Mouse (Mus musculus): ENCODE measurements around the gene Tmem86a.

Tmem86a gene

GRCm38 (mm10) chr7:47077451-47077850 is 27.1 kb downstream of the Tmem86a start:
- DNase-seq: no peak

DNA sequence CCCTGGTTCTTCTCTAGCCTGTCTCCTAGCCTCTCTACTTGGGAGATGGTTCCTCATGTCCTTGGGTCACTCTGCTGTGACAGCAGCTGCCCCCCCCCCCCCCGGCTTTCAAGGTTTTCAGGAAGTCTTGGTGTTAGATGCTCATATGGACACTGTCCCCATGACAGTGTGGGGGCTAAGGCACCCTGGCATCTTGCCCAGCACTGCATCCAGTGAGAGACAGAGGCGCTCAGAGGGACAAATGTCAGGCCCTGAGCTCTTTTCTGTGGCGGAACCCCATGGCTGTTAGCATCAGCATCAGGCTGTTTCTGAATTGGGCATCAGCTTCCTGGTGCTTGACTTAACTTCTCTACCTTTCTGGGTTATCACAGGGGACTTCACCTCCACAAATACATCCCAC is 30.5 kb downstream of the Tmem86a start:
- DNase-seq: no peak

DNA sequence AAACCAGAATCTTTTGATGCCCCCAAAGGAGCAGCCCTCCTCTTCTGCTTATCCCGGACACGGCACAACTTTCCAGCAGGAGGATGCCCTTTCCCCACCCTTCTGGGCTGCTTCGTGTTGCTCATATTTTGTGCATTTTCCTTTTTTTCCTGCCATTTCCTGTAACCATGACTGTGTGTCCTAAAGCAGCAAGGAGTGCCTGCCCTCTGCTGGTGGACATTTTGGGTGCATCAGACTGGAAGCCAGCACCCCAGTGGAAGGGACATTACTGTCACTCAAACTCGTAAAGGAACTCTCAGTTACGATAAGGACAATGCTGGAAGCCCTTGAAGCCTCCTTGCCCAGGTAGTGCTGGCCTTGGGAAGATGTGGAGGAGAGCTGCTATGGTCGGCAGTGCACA is 30.9 kb downstream of the Tmem86a start:
- DNase-seq: peak; percentile 73

- no peak for DNase-seq
Measured at GRCm38 (mm10) chr7:47085075-47085474, 34.7 kb downstream of the Tmem86a start.

- DNase-seq: no peak
Measured at GRCm38 (mm10) chr7:47093935-47094334, 43.5 kb downstream of the Tmem86a start.

- DNase-seq: no peak
Measured at GRCm38 (mm10) chr7:47094969-47095368, 44.6 kb downstream of the Tmem86a start.

DNA sequence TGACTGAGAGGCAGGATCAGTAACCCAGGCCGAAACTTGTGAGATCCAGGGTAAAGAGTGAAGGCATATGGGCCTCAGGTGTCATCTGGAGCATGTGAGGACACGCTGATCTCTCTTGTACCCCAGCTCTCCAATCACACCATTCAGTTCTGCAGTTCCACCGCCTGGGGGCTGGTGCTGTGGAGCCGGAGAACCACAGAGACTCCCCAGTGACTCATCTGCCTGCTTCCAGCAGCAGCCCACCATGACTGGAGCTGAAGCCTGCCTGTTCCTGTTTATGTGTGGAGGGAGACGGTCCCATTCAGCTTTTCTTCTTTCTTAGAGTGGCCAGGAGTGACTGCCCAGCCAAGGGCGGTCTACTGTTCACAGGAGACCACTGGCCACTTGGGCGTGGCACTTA is 47.6 kb downstream of the Tmem86a start:
- peak; percentile 51 for DNase-seq

GRCm38 (mm10) chr7:47099306-47099705 is 48.9 kb downstream of the Tmem86a start:
- DNase-seq: no peak

- no peak for DNase-seq
Measured at GRCm38 (mm10) chr7:47100615-47101014, 50.2 kb downstream of the Tmem86a start.

DNA sequence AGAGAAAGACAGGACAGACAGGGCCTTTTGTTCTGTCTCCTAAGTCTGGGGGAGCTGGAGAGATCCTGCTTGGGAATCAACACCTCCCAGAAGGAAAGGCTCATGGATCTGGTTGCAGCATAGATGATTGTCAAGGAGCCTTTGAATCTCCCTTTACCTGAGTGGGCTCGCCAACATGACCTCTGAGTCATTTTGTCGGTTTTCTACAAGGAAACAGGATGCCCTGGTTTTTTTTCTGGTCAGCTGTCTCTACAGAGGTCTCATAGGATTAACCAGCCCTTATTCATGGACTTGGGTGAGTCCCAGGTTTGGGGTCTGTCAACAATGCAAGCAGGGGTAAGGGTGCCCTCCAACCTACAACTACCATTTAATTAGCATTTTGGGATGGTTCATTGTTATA is 52.6 kb downstream of the Tmem86a start:
- DNase-seq: no peak

DNA sequence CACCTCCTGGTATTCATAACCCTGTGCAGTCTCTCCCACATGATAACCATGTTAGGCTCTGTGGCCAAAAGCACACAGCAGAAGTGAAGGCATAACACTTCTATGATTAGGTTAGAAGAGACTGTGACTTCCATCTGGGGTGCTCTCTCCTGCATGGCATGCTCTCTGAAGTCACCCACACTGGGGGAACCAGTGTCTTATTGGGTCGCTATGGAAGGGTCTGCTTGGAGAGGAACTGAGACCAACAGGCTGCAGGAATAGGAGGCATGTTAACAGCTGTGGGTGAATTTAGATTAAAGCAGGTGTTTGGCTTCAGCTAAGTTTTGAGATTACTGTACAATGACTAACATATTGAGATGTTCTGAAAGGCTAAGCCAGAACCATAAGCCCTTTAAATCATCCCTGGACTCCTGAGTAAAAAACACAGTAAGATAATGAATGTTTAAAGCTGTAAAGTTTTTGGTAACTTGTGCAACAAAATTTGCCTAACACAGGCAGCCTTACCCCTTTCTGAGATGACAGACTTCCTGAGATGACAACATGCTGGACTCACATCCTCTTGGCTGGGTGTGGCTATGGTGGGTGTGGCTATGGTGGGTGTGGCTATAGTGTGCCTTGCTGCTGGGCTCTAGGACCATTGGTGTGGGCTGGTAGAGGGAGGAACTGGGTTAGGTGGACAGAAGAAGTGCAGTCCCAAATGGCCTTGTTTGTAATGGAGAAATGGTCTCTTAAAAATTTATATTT is 53.4 kb downstream of the Tmem86a start:
- DNase-seq: no peak
